8 mouse cellular contexts compared by ENCODE assay signal in genomic region chr11:116624131-116624832, GRCm38 (mm10). TPM values are rescaled to one million over a fixed set of nuclear protein-coding genes. Genes with fewer than 3 reads are reported as not detected.
A peak's percentile ranks its signal among the peaks of the same experiment; 100 is the strongest.
DNase-seq lines count a peak whose midpoint lies in the region; TF ChIP-seq lines count a peak whose summit lies in the region.

No protein-coding gene starts in this region.

- H3K27ac ChIP-seq in heart, adult 2 months: peak overlapping the region; percentile 96
- peak overlapping the region; percentile 34 for H3K27ac ChIP-seq in kidney, adult 2 months (ENCODE audit: insufficient read depth, low read depth, low read length)

- intact Hi-C loops in heart, adult 2 months (cut with DNase I): no loop called here

- TF ChIP-seq CTCF in heart, adult 2 months (IDR thresholded peaks at IDR 0.05): peak; percentile 18
- no peak for TF ChIP-seq CTCF in kidney, adult 2 months (conservative IDR thresholded peaks at IDR 0.05; ENCODE audit: insufficient read depth, insufficient read length, low read depth, low read length)

- peaks cover 38% of the 10 kb centered on the region for H3K4me1 ChIP-seq in heart, adult 2 months (ENCODE audit: control insufficient read depth, insufficient read depth, low read length)
- H3K4me1 ChIP-seq in kidney, adult 2 months (ENCODE audit: control insufficient read depth, insufficient read depth, low read length): peaks cover 34% of the 10 kb centered on the region

- peak; percentile 70 for TF ChIP-seq POLR2A in heart, adult 2 months (IDR thresholded peaks at IDR 0.05; ENCODE audit: insufficient read depth, low read depth, low read length)
- TF ChIP-seq POLR2A in kidney, adult 2 months (IDR thresholded peaks at IDR 0.05; ENCODE audit: low read depth, low read length): no peak

- H3K36me3 ChIP-seq in heart, adult 2 months (ENCODE audit: control insufficient read depth, insufficient read depth, low read length): no peaks in the 10 kb centered on the region; the same call in 1 of the 2 replicates
- H3K36me3 ChIP-seq in kidney, adult 2 months (ENCODE audit: control insufficient read depth, insufficient read depth, low read length): no peaks in the 10 kb centered on the region

- WGBS in heart, adult 2 months: 17% methylated on average over 40 of the region's 42 CpGs
- WGBS in kidney, adult 2 months: 14% methylated on average over 42 of the region's 42 CpGs

- H3K27me3 ChIP-seq in heart, adult 2 months (ENCODE audit: control insufficient read depth, insufficient read depth, low read length): no peaks in the 10 kb centered on the region
- no peaks in the 10 kb centered on the region for H3K27me3 ChIP-seq in kidney, adult 2 months (replicated peaks; ENCODE audit: control insufficient read depth, insufficient read depth, low read length)

- peaks cover 3% of the 10 kb centered on the region for H3K79me2 ChIP-seq in heart, adult 2 months (replicated peaks; ENCODE audit: control insufficient read depth, insufficient read depth, low read length)

- peak; percentile 54 to 55 for DNase-seq in layer of hippocampus, postnatal 10 days (ENCODE audit: low spot score in 2 of 2)
- DNase-seq in layer of hippocampus, adult 9-10 months (ENCODE audit: low spot score): no peak
- DNase-seq in embryo, embryonic 11 days: peak; percentile 84
- peak; percentile 90 to 92 for DNase-seq in heart, adult 2 months
- peak; percentile 93 for DNase-seq in kidney, adult 2 months
- DNase-seq in lung, postnatal 10 days: peak; percentile 84
- DNase-seq in ovary, postnatal 36 days (ENCODE audit: low spot score): peak; percentile 90
- DNase-seq in urinary bladder, postnatal 14 days (ENCODE audit: low spot score): peak; percentile 87

- peak overlapping the region; percentile 93 for H3K4me3 ChIP-seq in heart, adult 2 months
- peak overlapping the region; percentile 64 for H3K4me3 ChIP-seq in kidney, adult 2 months (ENCODE audit: insufficient read depth, low read depth, low read length)

- peak overlapping the region; percentile 86 for H3K9ac ChIP-seq in heart, adult 2 months (ENCODE audit: low read depth, low read length)

- 0 out of 2 replicates have a peak, but pooled peaks have one; percentile 21 for TF ChIP-seq EP300 in heart, adult 2 months (IDR thresholded peaks at IDR 0.05; ENCODE audit: insufficient read depth, low read depth, low read length)

RNA-seq across cellular contexts. Expression of gene Rhbdf2, which starts 2.5 kb away (rescaled TPM):
- 1 to 10 TPM in 1 of 2 experiments, under 1 TPM in 1; 0.94 to 1.5 TPM for total RNA-seq in layer of hippocampus, postnatal 10 days (2021)
- 10 to 100 TPM; 10.8 to 11.2 TPM for total RNA-seq in heart, adult 2 months (2021)
- 19.2 and 22.3 TPM in 2 replicates for polyA plus RNA-seq in heart, adult 2 months (2012; rRNA removed)
- 18.0 and 19.1 TPM in 2 replicates for polyA plus RNA-seq in kidney, adult 2 months (2012; rRNA removed)

RNA-seq across cellular contexts. Expression of gene Prcd, which starts 29.1 kb away (rescaled TPM):
- total RNA-seq in layer of hippocampus, postnatal 10 days (2021): 1 to 10 TPM; 3.4 to 3.8 TPM
- total RNA-seq in heart, adult 2 months (2021): 1 to 10 TPM; 1.1 to 1.3 TPM
- 0.76 and 1.1 TPM in 2 replicates for polyA plus RNA-seq in heart, adult 2 months (2012; rRNA removed)
- 0.44 and 0.52 TPM in 2 replicates for polyA plus RNA-seq in kidney, adult 2 months (2012; rRNA removed)

RNA-seq across cellular contexts. Expression of gene Cygb, which starts 29.8 kb away (rescaled TPM):
- total RNA-seq in layer of hippocampus, postnatal 10 days (2021): 10 to 100 TPM; 33.0 to 42.3 TPM
- total RNA-seq in heart, adult 2 months (2021): 10 to 100 TPM; 42.5 to 50.3 TPM
- 55.0 and 66.1 TPM in 2 replicates for polyA plus RNA-seq in heart, adult 2 months (2012; rRNA removed)
- 16.2 and 21.0 TPM in 2 replicates for polyA plus RNA-seq in kidney, adult 2 months (2012; rRNA removed)

RNA-seq across cellular contexts. Expression of gene Aanat, which starts 38.0 kb away (rescaled TPM):
- total RNA-seq in layer of hippocampus, postnatal 10 days (2021): under 1 TPM in 1 of 2 experiments, not detected in 1; 0.34 TPM
- total RNA-seq in heart, adult 2 months (2021): not detected
- polyA plus RNA-seq in heart, adult 2 months (2012; rRNA removed): not detected in 2 replicates
- polyA plus RNA-seq in kidney, adult 2 months (2012; rRNA removed): not detected in 2 replicates

RNA-seq across cellular contexts. Expression of gene Ube2o, which starts 43.0 kb away (rescaled TPM):
- 100 to 1,000 TPM; 115 to 118 TPM for total RNA-seq in layer of hippocampus, postnatal 10 days (2021)
- total RNA-seq in heart, adult 2 months (2021): 10 to 100 TPM; 24.8 to 36.3 TPM
- 22.6 and 26.4 TPM in 2 replicates for polyA plus RNA-seq in heart, adult 2 months (2012; rRNA removed)
- 10.3 and 10.8 TPM in 2 replicates for polyA plus RNA-seq in kidney, adult 2 months (2012; rRNA removed)

Comparison
In these comparisons a context has a peak if more than half of its experiments do, and no peak if none do; other contexts are left out.
1. RNA of gene Rhbdf2, which starts 2.5 kb away (total RNA-seq): 10.8 to 11.2 TPM in heart, adult 2 months; 0.94 to 1.5 TPM in layer of hippocampus, postnatal 10 days; every median in the first group is over 4 times any median in the second.